Mouse (Mus musculus) C2C12 (cell line): ENCODE measurements at regions not wholly inside any gene's neighbourhood (a gene's known extent, or its start where the extent isn't known, plus 50 kb on each side); places are given as distances from the start of the nearest gene placed in this dataset.

Experiments used
- H3K27me3 ChIP-seq: one replicate; pipeline ENCODE4 v1.6.1; 2011; ENCODE audit not compliant: control insufficient read depth, insufficient read depth, insufficient read length
- H3K36me3 ChIP-seq: one replicate; pipeline ENCODE4 v1.6.1; 2011; ENCODE audit not compliant: control insufficient read depth, insufficient read depth
- H3K4me3 ChIP-seq: one replicate; pipeline ENCODE4 v1.5.1; 2011; ENCODE audit warnings: mild to moderate bottlenecking, control low read depth; ENCODE audit not compliant: poor library complexity, insufficient read depth, severe bottlenecking
- H3K79me2 ChIP-seq: one replicate; pipeline ENCODE4 v1.6.1; 2011; ENCODE audit not compliant: control insufficient read depth, insufficient read depth
- H3K79me3 ChIP-seq: one replicate; pipeline ENCODE4 v1.6.1; 2011; ENCODE audit warnings: low read depth, control low read depth
- H3ac ChIP-seq: one replicate; pipeline ENCODE3; 2011; ENCODE audit warnings: low read depth; ENCODE audit not compliant: control insufficient read depth, insufficient read length
- CEBPB ChIP-seq: IDR thresholded peaks from one replicate; pipeline ENCODE4 v1.6.1; 2011; ENCODE audit warnings: low read depth, mild to moderate bottlenecking, control low read depth, moderate library complexity
- CTCF ChIP-seq: IDR thresholded peaks from one replicate; pipeline ENCODE4 v1.5.1; 2011; ENCODE audit not compliant: control insufficient read depth, insufficient read depth, insufficient read length
- FOSL1 ChIP-seq: IDR thresholded peaks from one replicate; pipeline ENCODE4 v1.8.0; 2011; ENCODE audit warnings: mild to moderate bottlenecking, low read length; ENCODE audit not compliant: poor library complexity, insufficient read depth, severe bottlenecking
- MAX ChIP-seq: IDR thresholded peaks from one replicate; pipeline ENCODE4 v1.6.1; 2011; ENCODE audit warnings: mild to moderate bottlenecking, control low read depth
- MYOD1 ChIP-seq: IDR thresholded peaks from one replicate; pipeline ENCODE4 v1.6.1; 2011; ENCODE audit warnings: low read depth; ENCODE audit not compliant: control insufficient read depth, insufficient read length
- MYOG ChIP-seq: IDR thresholded peaks from one replicate; pipeline ENCODE4 v1.6.1; 2011; ENCODE audit not compliant: control insufficient read depth, insufficient read length; ENCODE audit errors: extremely low read depth
- USF1 ChIP-seq: IDR thresholded peaks from one replicate; pipeline ENCODE4 v1.6.1; 2011; ENCODE audit warnings: low read depth, mild to moderate bottlenecking, control low read depth, moderate library complexity

GRCm38 (mm10) chr11:111155023-111155422 is 89.1 kb downstream of the Kcnj2 start:
- Histone ChIP-seq H3K79me3 (no peaks in the 10 kb centered on the region), H3K79me2 (no peaks in the 10 kb centered on the region), H3K27me3 (no peaks in the 10 kb centered on the region), H3K4me3 (no peak overlapping the region), H3K36me3 (no peaks in the 10 kb centered on the region), H3ac (no peak overlapping the region)
- TF ChIP-seq MAX (no peak), CTCF (no peak), CEBPB (no peak), MYOD1 (no peak), FOSL1 (no peak), USF1 (no peak), MYOG (no peak)

GRCm38 (mm10) chr11:111155747-111156146 is 89.8 kb downstream of the Kcnj2 start:
- Histone ChIP-seq H3K36me3 (no peaks in the 10 kb centered on the region), H3K27me3 (no peaks in the 10 kb centered on the region)

GRCm38 (mm10) chr11:111159299-111159698 is 93.3 kb downstream of the Kcnj2 start:
- no peak for TF ChIP-seq CTCF
- no peak for TF ChIP-seq MYOG
- no peak for TF ChIP-seq MYOD1
- no peak for TF ChIP-seq CEBPB
- TF ChIP-seq MAX, result no peak
- no peak for TF ChIP-seq FOSL1
- TF ChIP-seq USF1, result no peak
- H3K27me3 ChIP-seq, result no peaks in the 10 kb centered on the region
- no peak overlapping the region for H3ac ChIP-seq
- H3K4me3 ChIP-seq, result no peak overlapping the region
- H3K79me2 ChIP-seq, result no peaks in the 10 kb centered on the region
- no peaks in the 10 kb centered on the region for H3K36me3 ChIP-seq
- no peaks in the 10 kb centered on the region for H3K79me3 ChIP-seq

More at GRCm38 (mm10) chr11:111155747-111156146, 89.8 kb downstream of the Kcnj2 start:
- no peaks in the 10 kb centered on the region for H3K79me3 ChIP-seq
- TF ChIP-seq FOSL1 (no peak), CEBPB (no peak), MYOD1 (no peak), CTCF (no peak), MYOG (no peak), MAX (no peak), USF1 (no peak)
- no peak overlapping the region for H3K4me3 ChIP-seq
- no peak overlapping the region for H3ac ChIP-seq
- no peaks in the 10 kb centered on the region for H3K79me2 ChIP-seq

DNA sequence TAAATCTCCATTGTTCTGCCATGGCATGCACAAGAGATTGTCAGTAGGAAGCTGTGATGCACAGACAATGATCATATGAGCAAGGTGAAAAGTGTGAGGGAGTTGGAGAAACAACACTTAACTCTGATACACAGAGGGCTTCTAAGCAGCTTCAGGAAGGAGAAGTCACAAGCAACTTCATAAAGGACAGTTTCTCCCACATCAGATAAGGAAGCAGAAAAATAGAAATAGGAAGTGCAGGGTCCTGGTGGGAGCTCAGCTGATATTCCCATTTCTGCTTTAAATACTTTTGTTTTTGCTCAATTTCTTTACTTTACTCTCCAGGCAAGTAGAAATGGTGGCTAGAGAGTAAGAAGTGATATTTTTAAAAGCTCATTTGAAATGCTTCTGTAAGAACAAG is 98.9 kb downstream of the Kcnj2 start:
- no peak for TF ChIP-seq USF1
- no peak for TF ChIP-seq MAX
- TF ChIP-seq MYOD1, result no peak
- no peak for TF ChIP-seq MYOG
- TF ChIP-seq CEBPB, result no peak
- no peak overlapping the region for H3K4me3 ChIP-seq
- no peaks in the 10 kb centered on the region for H3K27me3 ChIP-seq
- no peaks in the 10 kb centered on the region for H3K79me2 ChIP-seq
- no peaks in the 10 kb centered on the region for H3K79me3 ChIP-seq
- no peak overlapping the region for H3ac ChIP-seq
- no peaks in the 10 kb centered on the region for H3K36me3 ChIP-seq

DNA sequence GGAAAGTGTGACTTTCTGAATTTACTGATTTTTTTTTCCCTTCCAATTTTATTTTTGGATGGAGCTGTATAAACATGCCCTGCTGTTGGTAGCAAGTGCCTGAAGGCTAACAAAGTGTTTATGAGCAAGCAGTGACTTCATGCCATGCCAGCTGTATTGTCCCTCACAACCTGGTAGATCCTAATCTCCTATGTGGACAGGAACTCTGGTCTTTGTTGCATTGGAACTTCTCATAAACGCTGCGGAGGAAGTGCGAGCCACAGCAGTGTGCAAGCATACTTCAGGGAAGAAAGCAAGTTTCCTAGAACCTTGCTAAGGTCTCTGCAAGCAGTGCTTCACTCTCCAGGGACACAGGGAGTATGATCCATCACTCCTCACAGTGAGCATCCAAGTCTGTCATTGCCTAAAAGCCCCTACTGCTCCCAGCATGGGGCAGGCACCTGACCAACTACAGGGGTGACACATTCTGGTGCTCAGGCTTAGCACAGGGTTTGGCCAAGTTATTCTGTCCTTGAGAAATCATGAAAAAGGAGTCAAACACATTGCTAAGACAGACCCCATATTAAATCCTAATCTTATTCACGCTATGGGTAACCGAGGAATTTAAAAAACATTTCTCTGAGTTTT is 104.3 kb downstream of the Kcnj2 start:
- Histone ChIP-seq H3ac (no peak overlapping the region), H3K79me3 (no peaks in the 10 kb centered on the region), H3K79me2 (no peaks in the 10 kb centered on the region), H3K4me3 (no peak overlapping the region), H3K36me3 (no peaks in the 10 kb centered on the region), H3K27me3 (no peaks in the 10 kb centered on the region)
- TF ChIP-seq CTCF (no peak), MYOG (no peak), FOSL1 (no peak), MAX (no peak), CEBPB (no peak), MYOD1 (no peak), USF1 (no peak)

DNA sequence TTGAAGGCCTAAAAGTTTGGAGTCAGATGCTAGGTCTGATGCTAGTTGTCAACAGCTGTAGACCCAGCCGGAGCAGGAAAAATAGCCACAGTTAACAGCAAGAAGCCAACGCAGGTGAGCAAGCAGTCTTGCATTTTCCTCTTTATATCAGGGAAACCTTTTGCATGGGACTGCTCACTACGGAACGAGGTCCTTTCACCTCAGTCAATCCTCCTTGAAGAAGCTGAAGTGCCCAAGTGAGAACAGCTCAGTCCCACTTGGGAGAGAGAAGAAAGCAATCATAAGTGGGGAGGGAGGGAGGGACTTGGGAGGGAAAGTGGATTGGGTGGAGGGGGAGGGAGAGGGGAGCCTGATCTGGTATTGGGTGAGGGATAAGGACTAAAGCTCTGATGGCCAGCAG is 107.6 kb downstream of the Kcnj2 start:
- TF ChIP-seq MAX, result no peak
- no peak for TF ChIP-seq CTCF
- no peak for TF ChIP-seq MYOG
- TF ChIP-seq CEBPB, result no peak
- no peak for TF ChIP-seq USF1
- TF ChIP-seq FOSL1, result no peak
- no peak for TF ChIP-seq MYOD1
- H3K36me3 ChIP-seq, result no peaks in the 10 kb centered on the region
- H3ac ChIP-seq, result no peak overlapping the region

DNA sequence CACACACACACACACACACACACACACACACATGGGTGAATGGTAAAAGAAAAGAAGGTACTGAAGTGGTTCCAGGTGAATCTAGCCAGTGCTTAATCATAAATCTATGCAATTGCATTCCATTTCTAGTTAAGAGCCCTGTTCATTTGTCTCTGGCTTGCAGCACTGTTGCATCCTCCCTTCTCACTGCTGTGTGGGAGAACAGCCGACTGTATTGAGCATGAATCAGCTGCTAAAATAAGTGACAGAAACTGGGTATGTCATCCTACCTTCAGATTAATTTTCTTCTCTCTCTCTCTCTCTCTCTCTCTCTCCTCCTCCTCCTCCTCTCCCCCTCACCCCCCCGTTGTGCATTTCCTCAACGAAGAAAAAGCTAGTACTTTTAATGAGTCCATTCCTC is 109.6 kb downstream of the Kcnj2 start:
- Histone ChIP-seq H3K4me3 (no peak overlapping the region), H3K27me3 (no peaks in the 10 kb centered on the region), H3ac (no peak overlapping the region), H3K79me3 (no peaks in the 10 kb centered on the region), H3K36me3 (no peaks in the 10 kb centered on the region), H3K79me2 (no peaks in the 10 kb centered on the region)
- TF ChIP-seq MYOG, result no peak
- TF ChIP-seq CEBPB, result no peak
- no peak for TF ChIP-seq FOSL1
- TF ChIP-seq USF1, result no peak
- no peak for TF ChIP-seq CTCF
- no peak for TF ChIP-seq MAX
- no peak for TF ChIP-seq MYOD1

More for the DNA sequence above, 107.6 kb downstream of the Kcnj2 start:
- H3K79me2 ChIP-seq, result no peaks in the 10 kb centered on the region
- H3K4me3 ChIP-seq, result no peak overlapping the region
- H3K27me3 ChIP-seq, result no peaks in the 10 kb centered on the region
- no peaks in the 10 kb centered on the region for H3K79me3 ChIP-seq
